Mouse (Mus musculus): ENCODE data around the gene Bpifb1.
A peak's percentile ranks its signal among the peaks of the same experiment; 100 is the strongest.

DNA sequence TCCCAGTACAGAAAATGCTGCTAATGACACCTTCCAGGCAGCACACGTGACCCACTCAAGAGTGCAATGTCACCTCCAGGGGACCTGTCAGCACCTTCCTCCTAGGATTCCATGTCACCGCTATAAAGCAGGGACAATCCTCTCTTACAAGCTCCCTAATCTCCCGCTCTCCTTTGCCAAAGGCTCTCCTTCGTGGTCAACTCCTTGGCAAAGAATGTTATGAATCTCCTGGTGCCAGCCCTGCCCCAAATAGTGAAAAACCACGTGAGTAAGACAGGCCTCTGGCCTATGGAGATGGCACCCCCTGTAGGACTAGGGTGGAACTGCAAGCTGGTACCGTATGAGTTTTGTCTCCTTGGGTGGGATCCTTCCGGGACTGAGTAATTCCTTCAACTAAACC lies 16.3 kb downstream of the Bpifb1 start:
- TF ChIP-seq CTCF (IDR thresholded peaks at IDR 0.05) = peak; percentile 90
- TF ChIP-seq POLR2A (IDR thresholded peaks at IDR 0.05; ENCODE audit: insufficient read depth, low read depth, low read length) = no peak
- peak; percentile 94 for TF ChIP-seq EP300 (IDR thresholded peaks at IDR 0.05; ENCODE audit: insufficient read depth, low read depth, low read length)
